Mouse (Mus musculus): Measurements from ENCODE around the gene Ano8. TPM values are rescaled to one million over a fixed set of nuclear protein-coding genes. Genes with fewer than 3 reads are reported as not detected.
A peak's percentile ranks its signal among the peaks of the same experiment; 100 is the strongest.
"Not testable (repeated sequence)": the region's sequence is repeated elsewhere in the genome, so short reads cannot be mapped to it uniquely, and the experiment has no call there.

Ano8 gene
- 10 to 100 TPM; 16.6 to 20.1 TPM for total RNA-seq (2021)
- long read RNA-seq, experiment 1, transcript Ano8-204 (18 exons, 3,785 nt) = minor isoform, 18 of 84 reads
- long read RNA-seq, experiment 1, transcript Ano8-201 (17 exons, 3,653 nt) = major isoform, 28 of 84 reads
- long read RNA-seq, experiment 1, partial matches to known transcripts = 9 of 84 reads
- long read RNA-seq, experiment 1, other reads (novel, unspliced or antisense) = 29 of 84 reads
- long read RNA-seq, experiment 2, transcript Ano8-204 (18 exons, 3,785 nt) = minor isoform, 12 of 53 reads
- long read RNA-seq, experiment 2, transcript Ano8-201 (17 exons, 3,653 nt) = major isoform, 21 of 53 reads
- long read RNA-seq, experiment 2, partial matches to known transcripts = 6 of 53 reads
- long read RNA-seq, experiment 2, other reads (novel, unspliced or antisense) = 14 of 53 reads

- peak; percentile 79 for DNase-seq
These were observed at the start of gene Ano8 for GRCm38 (mm10) chr8:71485142-71486135. Gene Ano8 (minus strand): TSS chr8:71485963.

DNA sequence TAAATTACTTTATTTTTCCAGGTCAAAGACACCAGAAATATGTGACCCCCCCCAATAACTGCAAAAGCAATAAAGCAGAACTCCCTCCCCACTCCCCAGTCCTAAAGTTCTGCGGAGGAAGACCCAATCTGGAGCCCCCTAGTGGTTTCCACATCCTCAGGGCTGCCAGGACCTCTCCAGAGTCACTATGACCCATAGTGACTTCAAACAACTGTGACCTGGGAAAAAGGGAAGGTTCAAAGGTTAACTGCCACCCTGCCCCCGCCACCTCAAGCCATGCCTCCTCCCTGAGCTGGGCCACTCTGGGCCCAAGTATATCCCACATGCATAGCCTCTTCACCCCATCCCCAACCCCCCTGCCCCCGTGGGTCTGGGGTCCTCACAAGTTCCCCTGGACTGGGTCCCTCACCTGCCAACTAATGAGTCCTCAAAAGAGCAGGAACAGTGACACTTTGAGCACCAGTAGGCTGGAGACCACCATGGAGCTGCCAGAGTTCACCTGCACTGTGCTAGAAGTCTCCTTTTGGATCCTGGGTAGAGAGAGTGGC lies 48.6 kb upstream of the Ano8 start:
- no peak for DNase-seq

GRCm38 (mm10) chr8:71530735-71531467 lies 45.1 kb upstream of the Ano8 start:
- DNase-seq = not testable (repeated sequence)

GRCm38 (mm10) chr8:71528362-71529073 lies 42.8 kb upstream of the Ano8 start:
- no peak for DNase-seq

DNA sequence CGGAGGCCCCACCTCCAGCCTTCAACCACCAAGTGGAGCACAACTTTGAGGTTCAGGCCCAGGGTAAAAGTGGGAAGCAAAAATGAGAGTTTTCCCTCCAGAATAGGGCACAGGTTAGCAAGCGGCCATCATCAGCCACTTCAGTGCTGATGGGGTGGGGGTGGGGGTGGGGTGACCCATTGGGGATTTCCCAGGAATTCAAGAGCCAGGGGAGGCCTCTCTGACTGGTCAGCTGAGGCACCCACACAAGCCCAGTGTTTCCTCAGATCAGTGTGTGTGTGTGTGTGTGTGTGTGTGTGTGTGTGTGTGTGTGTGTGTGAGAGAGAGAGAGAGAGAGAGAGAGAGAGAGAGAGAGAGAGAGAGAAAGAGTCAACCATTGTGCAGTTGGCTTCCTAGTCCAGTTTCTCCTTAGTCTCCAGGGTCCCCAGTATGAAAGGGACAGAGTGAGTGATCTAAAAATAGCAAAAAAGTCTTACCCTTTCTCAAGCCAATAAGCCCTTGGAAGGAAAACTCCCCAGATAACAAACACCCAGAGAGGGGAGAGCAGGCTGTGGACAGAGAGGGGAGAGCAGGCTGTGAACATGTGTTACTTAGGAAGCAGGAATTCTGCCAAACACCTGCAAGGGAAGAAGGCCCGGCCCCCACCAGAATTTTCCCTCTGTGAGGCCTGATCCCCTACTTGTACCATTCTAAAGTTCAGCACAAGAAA lies 41.6 kb upstream of the Ano8 start:
- DNase-seq = no peak

GRCm38 (mm10) chr8:71526272-71526671 lies 40.5 kb upstream of the Ano8 start:
- DNase-seq = no peak

GRCm38 (mm10) chr8:71525226-71526050 lies 39.7 kb upstream of the Ano8 start, which contains the start of gene Ccdc194:
Gene Ccdc194 (minus strand): TSS chr8:71525711.
- no peak for DNase-seq

- peak; percentile 97 for DNase-seq
These were observed 35.9 kb upstream of the Ano8 start for GRCm38 (mm10) chr8:71521634-71522033.

DNA sequence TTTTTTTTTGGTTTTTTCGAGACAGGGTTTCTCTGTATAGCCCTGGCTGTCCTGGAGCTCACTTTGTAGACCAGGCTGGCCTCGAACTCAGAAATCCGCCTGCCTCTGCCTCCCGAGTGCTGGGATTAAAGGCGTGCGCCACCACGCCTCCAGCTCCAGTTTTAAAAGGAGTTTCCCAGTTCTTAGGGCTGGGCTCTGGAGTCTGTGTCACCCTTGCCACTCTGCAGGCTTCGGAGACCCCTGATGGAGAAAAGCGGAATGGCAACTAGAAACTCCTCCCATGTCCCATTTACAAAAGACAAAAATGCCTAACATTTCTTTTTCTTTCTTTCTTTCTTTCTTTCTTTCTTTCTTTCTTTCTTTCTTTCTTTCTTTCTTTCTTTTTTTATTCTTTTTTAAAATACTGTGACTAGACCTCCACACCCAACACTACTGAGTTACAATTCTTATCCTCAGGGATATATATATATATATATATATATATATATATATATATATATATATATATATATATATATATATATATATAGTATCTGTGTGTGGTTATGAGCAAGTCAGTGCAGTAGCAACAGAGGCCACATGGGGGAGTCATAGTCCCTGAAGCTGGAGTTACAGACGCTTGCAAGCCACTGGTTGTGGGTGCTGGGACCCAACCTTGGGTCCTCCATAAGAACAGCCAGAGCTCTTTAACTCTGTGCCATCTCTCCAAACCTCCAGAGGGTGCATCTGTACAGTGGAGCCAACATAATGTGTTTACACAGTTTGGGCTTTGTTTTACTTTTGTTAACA lies 33.5 kb upstream of the Ano8 start:
- peak; percentile 66 for DNase-seq

- no peak for DNase-seq
These were observed 31.0 kb upstream of the Ano8 start for GRCm38 (mm10) chr8:71516786-71517185.

DNA sequence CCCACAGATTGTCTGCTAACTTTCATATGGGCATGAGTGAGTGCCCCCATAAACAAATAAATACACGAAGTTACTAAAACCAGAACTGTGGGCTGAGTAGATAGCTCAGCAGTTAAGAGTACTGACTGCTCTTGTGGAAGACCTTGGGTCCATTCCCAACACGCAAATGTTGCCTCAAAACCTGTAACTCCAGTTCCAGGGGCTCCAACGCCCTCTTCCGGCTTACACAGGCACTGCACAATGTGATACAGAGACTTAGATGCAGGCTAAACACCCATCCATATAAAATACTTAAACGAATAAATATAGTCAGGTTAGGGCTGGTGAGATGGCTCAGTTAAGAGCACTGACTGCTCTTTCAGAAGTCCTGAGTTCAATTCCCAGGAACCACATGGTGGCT lies 29.3 kb upstream of the Ano8 start:
- DNase-seq = no peak

DNA sequence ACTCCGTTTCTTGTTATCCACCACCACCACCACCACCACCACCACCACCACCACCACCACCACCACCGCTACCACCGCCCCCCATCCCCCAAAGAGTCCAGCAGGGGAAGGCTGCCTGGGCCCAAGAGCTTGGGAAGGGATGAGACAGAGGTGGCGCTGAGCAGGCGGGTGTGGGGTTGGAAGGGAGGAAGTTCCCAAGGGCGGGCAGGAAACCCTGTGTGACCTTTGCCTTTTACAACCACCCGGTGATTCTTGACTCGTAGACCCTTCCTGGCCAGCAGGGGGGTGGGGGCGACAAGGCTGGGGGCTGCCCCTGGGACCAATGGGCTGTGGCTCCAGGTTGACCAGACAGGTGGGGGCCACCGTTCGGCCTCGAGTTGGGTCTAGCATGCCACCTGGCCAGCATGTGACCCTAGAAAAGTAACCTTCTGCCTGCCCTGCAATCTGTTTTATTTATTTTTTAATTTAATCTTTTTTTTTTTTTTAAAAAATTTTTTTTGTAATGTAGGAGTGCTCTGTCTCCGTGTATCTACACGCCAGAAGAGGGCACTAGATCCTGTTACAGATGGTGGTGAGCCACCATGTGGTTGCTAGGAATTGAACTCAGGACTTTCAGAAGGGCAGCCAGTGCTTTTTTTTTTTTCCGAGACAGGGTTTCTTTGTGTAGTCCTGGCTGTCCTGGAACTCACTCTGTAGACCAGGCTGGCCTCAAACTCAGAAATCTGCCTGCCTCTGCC lies 27.4 kb upstream of the Ano8 start:
- no peak for DNase-seq

GRCm38 (mm10) chr8:71511644-71512043 lies 25.9 kb upstream of the Ano8 start, which contains the start of gene Plvap:
Gene Plvap (minus strand): TSS chr8:71511752.
- DNase-seq = no peak

- no peak for DNase-seq
These were observed 23.6 kb upstream of the Ano8 start for GRCm38 (mm10) chr8:71509316-71509715.

- peak; percentile 85 for DNase-seq
These were observed 21.9 kb upstream of the Ano8 start for GRCm38 (mm10) chr8:71507589-71508104.

DNA sequence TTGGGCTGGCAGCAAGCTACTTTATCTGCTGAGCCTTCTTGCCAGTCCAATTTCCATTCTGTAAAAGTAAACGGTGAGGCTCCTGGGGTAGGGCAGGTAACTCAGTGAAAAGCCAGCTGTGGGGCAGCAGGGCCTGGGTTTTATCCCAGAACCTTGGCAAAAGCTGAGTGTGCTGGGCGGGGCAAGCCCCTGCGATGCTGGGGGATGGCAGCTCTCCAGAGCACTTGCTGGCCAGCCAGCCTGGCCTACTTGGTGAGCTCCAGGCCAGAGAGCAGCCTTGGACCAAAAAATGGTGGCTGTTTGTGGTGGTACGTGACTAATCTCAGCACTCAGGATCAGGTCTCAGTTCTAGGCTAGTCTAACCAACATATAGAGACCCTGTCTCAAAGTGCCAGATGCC lies 20.2 kb upstream of the Ano8 start:
- DNase-seq = peak; percentile 52

DNA sequence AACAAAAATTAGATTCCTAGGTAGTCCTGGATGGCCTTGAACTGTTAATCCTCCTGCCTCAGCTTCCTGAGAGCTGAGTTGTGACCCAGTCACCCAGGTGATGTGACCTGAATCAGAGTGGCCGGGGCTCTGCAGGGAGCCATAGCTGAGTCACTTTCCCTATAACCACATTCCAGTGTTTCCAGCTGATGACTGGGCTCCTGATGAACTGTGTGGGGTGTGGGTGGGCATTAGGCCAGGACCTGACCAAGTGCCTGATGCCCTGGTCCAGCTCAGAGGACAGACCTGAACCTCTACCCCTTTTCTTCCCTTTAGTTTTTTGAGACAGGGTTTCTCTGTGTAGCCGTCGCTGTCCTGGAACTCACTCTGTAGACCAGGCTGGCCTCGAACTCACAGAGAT lies 19.6 kb upstream of the Ano8 start:
- DNase-seq = no peak

- no peak for DNase-seq
These were observed 18.6 kb upstream of the Ano8 start for GRCm38 (mm10) chr8:71504349-71504748.
